Mouse (Mus musculus) G1E-ER4 (cell line): ENCODE measurements around the gene Il18bp. TPM values are rescaled to one million over a fixed set of nuclear protein-coding genes. Genes with fewer than 3 reads are reported as not detected.

Source experiments
- GATA1 ChIP-seq: IDR thresholded peaks from one replicate; pipeline ENCODE4 v1.8.0; 2012; ENCODE audit warnings: low read length, inconsistent platforms
- polyA plus RNA-seq: library from polyadenylated mRNA; stranded (reverse); fragments of >175 nt; gene quantifications from 2 replicates; pipeline ENCODE4 v1.2.3, GENCODE M21; 2012

The Il18bp gene
- polyA plus RNA-seq, 1 experiment = 0.93 TPM

DNA sequence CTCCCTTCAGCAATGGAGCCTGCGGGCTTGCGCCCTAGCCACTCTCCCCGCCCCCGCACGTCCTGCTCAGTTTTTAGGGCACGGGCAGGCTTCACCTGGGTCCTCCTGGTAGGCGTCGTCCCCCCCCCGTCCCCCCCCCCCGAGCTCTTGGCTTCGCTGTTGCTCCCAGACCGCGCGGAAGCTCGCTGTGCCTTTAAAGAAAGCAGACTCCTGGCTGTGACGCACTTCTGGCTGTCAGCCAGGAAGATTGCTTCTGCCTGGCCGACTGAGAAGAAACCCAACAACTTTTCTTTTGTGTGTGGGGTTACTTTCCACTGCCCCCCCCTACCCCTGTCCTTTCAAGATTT, 48.1 kb downstream of the Il18bp start:
- TF ChIP-seq GATA1 = no peak

DNA sequence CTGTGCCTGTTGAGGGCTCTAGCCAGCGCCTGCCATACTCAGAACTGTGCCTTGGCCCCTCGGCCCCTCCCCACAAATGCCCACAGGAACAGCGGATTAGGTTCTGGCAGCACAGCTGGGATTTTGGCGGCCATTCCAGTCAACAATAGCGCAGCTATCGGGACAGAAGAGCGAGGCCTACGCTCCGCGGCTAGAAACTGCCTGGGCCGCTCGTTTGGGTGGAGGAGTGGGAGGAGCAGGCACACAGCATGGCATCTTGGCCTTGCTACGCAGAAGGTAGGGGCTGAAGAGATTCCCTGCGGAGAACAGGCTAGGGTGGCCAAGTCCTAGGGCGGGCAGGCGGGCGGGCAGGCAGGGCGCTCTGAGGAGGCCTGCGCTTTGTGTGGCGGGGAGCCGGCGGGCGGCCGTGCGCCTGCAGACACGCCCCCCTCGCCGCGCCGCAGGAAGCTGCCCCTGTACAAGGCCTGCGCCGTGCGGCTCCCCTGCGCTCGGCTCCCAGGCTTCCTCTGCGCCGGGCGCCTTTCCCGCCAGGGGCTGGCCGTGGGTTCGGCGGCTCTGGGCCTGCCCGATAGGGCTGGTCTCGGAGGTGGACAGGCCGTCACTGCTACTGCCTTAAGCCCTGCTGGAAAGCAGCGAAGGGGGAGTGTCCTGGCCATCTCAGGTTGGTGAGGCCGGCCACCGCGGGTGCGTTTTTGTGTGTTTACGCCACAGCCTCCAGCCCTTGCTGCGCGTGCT, 48.6 kb downstream of the Il18bp start:
- TF ChIP-seq GATA1 = no peak

DNA sequence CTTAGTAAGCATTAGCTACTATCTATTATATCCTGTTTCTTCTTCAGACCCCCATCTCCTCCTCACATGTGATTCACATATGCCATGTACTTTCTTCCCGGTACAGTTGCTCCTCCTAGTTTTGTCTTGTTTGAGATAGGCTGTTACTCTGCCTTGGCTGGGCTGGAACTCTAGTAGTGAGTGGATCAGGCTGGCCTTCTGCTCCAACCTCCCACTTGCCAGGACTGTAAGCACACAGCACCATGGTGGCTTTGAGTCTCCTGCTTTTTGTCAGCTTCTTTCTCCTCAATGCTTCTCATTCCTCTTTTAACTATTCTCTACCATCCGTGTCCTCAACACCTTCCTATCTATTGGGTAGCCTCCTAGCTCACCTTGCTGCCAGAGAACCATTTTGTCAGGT, 49.7 kb downstream of the Il18bp start:
- TF ChIP-seq GATA1 = no peak

DNA sequence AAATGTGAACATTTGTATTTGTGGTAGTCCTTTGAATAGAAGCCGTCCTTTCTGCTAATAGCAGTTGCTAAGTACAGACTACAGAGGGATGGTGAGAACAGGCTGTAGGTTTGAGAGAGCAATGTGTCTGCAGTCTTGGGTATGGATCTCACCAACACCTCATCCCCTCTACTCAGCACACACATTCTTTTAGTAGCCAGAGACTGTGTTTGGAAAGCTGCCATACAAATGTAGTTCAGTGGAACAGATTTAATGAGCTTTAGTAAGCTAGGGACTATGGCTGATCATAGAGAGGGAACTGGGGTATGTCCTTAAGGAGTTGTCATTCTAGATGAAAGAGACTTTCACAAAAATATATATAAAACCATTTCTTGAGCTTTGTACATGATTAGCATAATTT, 51.2 kb downstream of the Il18bp start:
- no peak for TF ChIP-seq GATA1

DNA sequence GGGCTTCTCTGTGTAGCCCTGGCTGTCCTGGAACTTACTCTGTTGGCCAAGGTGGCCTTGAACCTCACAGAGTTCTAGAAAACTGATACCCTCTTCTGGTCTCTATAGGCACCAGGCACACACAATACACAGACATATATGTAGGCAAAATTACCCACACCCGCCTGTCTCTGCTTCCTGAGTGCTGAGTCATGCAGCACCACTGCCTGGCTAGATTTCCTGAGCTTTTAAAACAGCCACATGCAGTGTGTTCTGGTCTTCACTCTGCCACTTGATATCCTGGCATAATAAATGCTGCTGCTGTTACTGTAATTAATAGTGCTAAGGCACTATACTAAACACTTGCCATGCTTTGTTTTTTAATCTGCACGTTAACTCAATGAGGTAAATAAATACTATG, 52.9 kb downstream of the Il18bp start:
- no peak for TF ChIP-seq GATA1

Other genes starting within 250 kb of the Il18bp start
- not detected in 2 replicates for gene Phox2a, start 200.4 kb downstream of the Il18bp start, polyA plus RNA-seq
- 63.1 and 84.0 TPM in 2 replicates for gene Inppl1, start 180.5 kb downstream of the Il18bp start, polyA plus RNA-seq
- not detected in 2 replicates for gene Folr2, start 161.5 kb downstream of the Il18bp start, polyA plus RNA-seq
- 24.0 and 25.7 TPM in 2 replicates for gene Anapc15, start 155.0 kb downstream of the Il18bp start, polyA plus RNA-seq
- gene Folr1, start 147.9 kb downstream of the Il18bp start, polyA plus RNA-seq = not detected in 2 replicates
- gene Lamtor1, start 112.8 kb downstream of the Il18bp start, polyA plus RNA-seq = 141 and 146 TPM in 2 replicates
- not detected in 2 replicates for gene Tomt, start 112.3 kb downstream of the Il18bp start, polyA plus RNA-seq
- gene Lrrc51, start 84.8 kb downstream of the Il18bp start, polyA plus RNA-seq = 0.21 and 0.38 TPM in 2 replicates
- gene Numa1, start 84.6 kb downstream of the Il18bp start, polyA plus RNA-seq = 110 and 127 TPM in 2 replicates
- 2.2 and 3.5 TPM in 2 replicates for gene Rnf121, start 46.8 kb upstream of the Il18bp start, polyA plus RNA-seq
- gene Xndc1, start 46.8 kb upstream of the Il18bp start, polyA plus RNA-seq = 26.7 and 29.3 TPM in 2 replicates
- 0.16 and 0.18 TPM in 2 replicates for gene Xntrpc, start 47.0 kb upstream of the Il18bp start, polyA plus RNA-seq
- gene Trpc2, start 64.4 kb upstream of the Il18bp start, polyA plus RNA-seq = not detected in 2 replicates
- gene Art1, start 83.1 kb upstream of the Il18bp start, polyA plus RNA-seq = not detected in 2 replicates
- 0.14 TPM in 1 of 2 replicates, not detected in the other for gene Art5, start 90.8 kb upstream of the Il18bp start, polyA plus RNA-seq
- not detected in 2 replicates for gene Chrna10, start 98.1 kb upstream of the Il18bp start, polyA plus RNA-seq
- gene Nup98, start 191.5 kb upstream of the Il18bp start, polyA plus RNA-seq = 8.8 and 11.1 TPM in 2 replicates
- gene Pgap2, start 191.5 kb upstream of the Il18bp start, polyA plus RNA-seq = 15.1 and 18.9 TPM in 2 replicates
- 178 and 323 TPM in 2 replicates for gene Rhog, start 237.4 kb upstream of the Il18bp start, polyA plus RNA-seq
- gene Stim1, start 249.1 kb upstream of the Il18bp start, polyA plus RNA-seq = 16.1 and 42.3 TPM in 2 replicates